Comparison of ENCODE assay signal across 16 mouse cellular contexts in the genomic region with DNA sequence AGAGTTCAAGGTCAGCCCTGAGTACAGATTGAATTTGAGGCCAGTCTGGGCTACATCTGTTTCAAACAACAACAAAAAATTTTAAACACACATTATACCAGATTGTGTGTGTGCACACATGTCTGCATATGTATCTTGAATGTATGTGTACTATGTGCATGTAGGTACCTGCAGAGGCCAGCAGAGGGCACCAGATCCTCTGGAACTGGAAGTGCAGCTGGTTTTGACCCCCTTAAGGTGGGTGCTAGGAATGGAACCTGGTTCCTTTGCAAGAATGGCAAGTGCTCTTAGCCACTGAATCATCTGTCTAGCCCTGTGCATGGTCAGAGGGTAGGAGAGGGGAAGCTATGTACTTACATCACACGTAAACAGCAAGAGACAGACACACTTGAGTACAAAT. TPM values are rescaled to one million over a fixed set of nuclear protein-coding genes. Genes with fewer than 3 reads are reported as not detected.
DNase-seq lines count a peak whose midpoint lies in the region; ATAC-seq and TF ChIP-seq lines count a peak whose summit lies in the region.
"Had no signal": no experiment of that assay in that cellular context is flagged by ENCODE, and none has a peak within 500 bp of the region (broad histone marks: within the 10 kb centered on the region; RNA-seq: fewer than 3 reads in every experiment).

No protein-coding gene starts in this region.

- 100% methylated on average over 1 of the region's 1 CpGs for WGBS in kidney, adult 2 months
- WGBS in kidney, embryonic 15.5 days = 91% methylated on average over 1 of the region's 1 CpGs

- no peak overlapping the region for H3K9ac ChIP-seq in kidney, embryonic 15.5 days
- H3K9ac ChIP-seq: embryonic facial prominence, embryonic 13.5 days; forebrain, embryonic 13.5 days; limb, embryonic 13.5 days; midbrain, embryonic 15.5 days; neural tube, embryonic 13.5 days had no signal

- H3K36me3 ChIP-seq in kidney, adult 2 months (ENCODE audit: control insufficient read depth, insufficient read depth, low read length) = no peaks in the 10 kb centered on the region
- no peaks in the 10 kb centered on the region for H3K36me3 ChIP-seq in kidney, embryonic 15.5 days
- H3K36me3 ChIP-seq in testis, adult 2 months (ENCODE audit: control insufficient read depth, insufficient read depth, low read length) = no peaks in the 10 kb centered on the region
- H3K36me3 ChIP-seq: embryonic facial prominence, embryonic 13.5 days; limb, embryonic 13.5 days; midbrain, embryonic 15.5 days; neural tube, embryonic 13.5 days had no signal

- ATAC-seq in kidney, embryonic 15.5 days (replicated peaks; ENCODE audit: low FRiP score) = no peak
- ATAC-seq: forebrain, embryonic 13.5 days; midbrain, embryonic 15.5 days had no signal

- DNase-seq in kidney, adult 2 months = no peak
- no peak for DNase-seq in testis, postnatal 14 days (ENCODE audit: low spot score)
- DNase-seq in R1 (ENCODE audit: low read depth, low spot score) = peak; percentile 65
- no peak for DNase-seq in urinary bladder, postnatal 36 days (ENCODE audit: low spot score in 2 of 2)
- no peak for DNase-seq in cerebellum, postnatal 10 days
- DNase-seq: cerebellum, postnatal 25 days; heart, postnatal 10 days; kidney, postnatal 25 days; lung, postnatal 36 days had no signal

- H3K27ac ChIP-seq in kidney, adult 2 months (ENCODE audit: insufficient read depth, low read depth, low read length) = no peak overlapping the region
- no peak overlapping the region for H3K27ac ChIP-seq in kidney, embryonic 15.5 days
- no peak overlapping the region for H3K27ac ChIP-seq in testis, adult 2 months (ENCODE audit: control insufficient read depth, insufficient read depth, low read depth, low read length)
- H3K27ac ChIP-seq: embryonic facial prominence, embryonic 13.5 days; forebrain, embryonic 13.5 days; limb, embryonic 13.5 days; midbrain, embryonic 15.5 days; neural tube, embryonic 13.5 days had no signal

- no peaks in the 10 kb centered on the region for H3K9me3 ChIP-seq in kidney, embryonic 15.5 days (replicated peaks)
- H3K9me3 ChIP-seq: embryonic facial prominence, embryonic 13.5 days; midbrain, embryonic 15.5 days had no signal

- no peak overlapping the region for H3K4me3 ChIP-seq in kidney, adult 2 months (ENCODE audit: insufficient read depth, low read depth, low read length)
- H3K4me3 ChIP-seq in kidney, embryonic 15.5 days (replicated peaks) = no peak overlapping the region
- no peak overlapping the region for H3K4me3 ChIP-seq in testis, adult 2 months (ENCODE audit: control insufficient read depth, low read depth, low read length)
- H3K4me3 ChIP-seq: embryonic facial prominence, embryonic 13.5 days; forebrain, embryonic 13.5 days; limb, embryonic 13.5 days; midbrain, embryonic 15.5 days; neural tube, embryonic 13.5 days had no signal

- TF ChIP-seq POLR2A in kidney, adult 2 months (IDR thresholded peaks at IDR 0.05; ENCODE audit: low read depth, low read length) = no peak
- TF ChIP-seq POLR2A in testis, adult 2 months (IDR thresholded peaks at IDR 0.05; ENCODE audit: control insufficient read depth, low read depth, low read length) = no peak

- no peaks in the 10 kb centered on the region for H3K27me3 ChIP-seq in kidney, adult 2 months (replicated peaks; ENCODE audit: control insufficient read depth, insufficient read depth, low read length)
- no peaks in the 10 kb centered on the region for H3K27me3 ChIP-seq in kidney, embryonic 15.5 days
- H3K27me3 ChIP-seq in testis, adult 2 months (ENCODE audit: control insufficient read depth, insufficient read depth, low read length) = no peaks in the 10 kb centered on the region
- H3K27me3 ChIP-seq: embryonic facial prominence, embryonic 13.5 days; forebrain, embryonic 13.5 days; limb, embryonic 13.5 days; midbrain, embryonic 15.5 days; neural tube, embryonic 13.5 days had no signal

- no peaks in the 10 kb centered on the region for H3K4me1 ChIP-seq in kidney, adult 2 months (ENCODE audit: control insufficient read depth, insufficient read depth, low read length)
- H3K4me1 ChIP-seq in kidney, embryonic 15.5 days = peaks cover 24% of the 10 kb centered on the region
- peaks cover 2% of the 10 kb centered on the region for H3K4me1 ChIP-seq in testis, adult 2 months (ENCODE audit: control insufficient read depth, insufficient read depth, low read length)

- peak; percentile 26; the same call in 1 of the 2 replicates for TF ChIP-seq CTCF in kidney, adult 2 months (conservative IDR thresholded peaks at IDR 0.05; ENCODE audit: insufficient read depth, insufficient read length, low read depth, low read length)
- peak; percentile 62; the same call in 1 of the 2 replicates for TF ChIP-seq CTCF in testis, adult 2 months (IDR thresholded peaks at IDR 0.05; ENCODE audit: control insufficient read depth, insufficient read depth, insufficient replicate concordance, low read depth, low read length)

- no peak overlapping the region for H3K4me2 ChIP-seq in kidney, embryonic 15.5 days
- H3K4me2 ChIP-seq: embryonic facial prominence, embryonic 13.5 days; forebrain, embryonic 13.5 days; limb, embryonic 13.5 days; midbrain, embryonic 15.5 days; neural tube, embryonic 13.5 days had no signal

RNA-seq across cellular contexts. Expression of a gene that starts 23.3 kb away (rescaled TPM):
- 632 and 749 TPM in 2 replicates for polyA plus RNA-seq in kidney, adult 2 months (2012; rRNA removed)
- polyA plus RNA-seq in kidney, embryonic 15.5 days (2015; fragmentation: Nextera tagmentation; extraction: Ambion mirVana) = 959 and 1,016 TPM in 2 replicates
- 1,016 and 1,252 TPM in 2 replicates for polyA plus RNA-seq in testis, adult 2 months (2012; rRNA removed)

RNA-seq across cellular contexts. Expression of a gene that starts 23.4 kb away (rescaled TPM):
- polyA plus RNA-seq in kidney, adult 2 months (2012; rRNA removed) = 8.5 and 9.6 TPM in 2 replicates
- polyA plus RNA-seq in kidney, embryonic 15.5 days (2015; fragmentation: Nextera tagmentation; extraction: Ambion mirVana) = 19.0 and 20.4 TPM in 2 replicates
- polyA plus RNA-seq in testis, adult 2 months (2012; rRNA removed) = 5.9 and 6.8 TPM in 2 replicates
